Mouse (Mus musculus) MEL (cell line): ENCODE data around the gene Serpinb6a. TPM values are rescaled to one million over a fixed set of nuclear protein-coding genes. Genes with fewer than 3 reads are reported as not detected.

ENCODE experiments used
- DNase-seq: peaks from one replicate; pipeline ENCODE4 v3.0.0; 2011; ENCODE audit warnings: low read depth, low spot score
- H3K27ac ChIP-seq: 2 replicates; pipeline ENCODE4 v1.5.1; 2012; ENCODE audit warnings: low read depth, mild to moderate bottlenecking, control low read depth, low read length, moderate library complexity; ENCODE audit not compliant: control insufficient read depth
- H3K27me3 ChIP-seq, 2 experiments: fragments of 150-350 bp in 1 of 2; sonication (generic) in 1 of 2; 2 replicates each; pipeline ENCODE4 v1.6.1; 2012; ENCODE audit warnings: low read length in 2 of 2, mild to moderate bottlenecking in 2 of 2, improper control_type of control experiment in 1 of 2, moderate library complexity in 1 of 2; ENCODE audit not compliant: insufficient read depth in 2 of 2, control insufficient read depth in 1 of 2
- H3K36me3 ChIP-seq, 2 experiments: 2 replicates each; pipeline ENCODE4 v1.6.1; 2012 to 2014; ENCODE audit warnings: low read length in 2 of 2, improper control_type of control experiment in 1 of 2, inconsistent platforms in 1 of 2, mild to moderate bottlenecking in 1 of 2; ENCODE audit not compliant: insufficient read depth in 2 of 2, control insufficient read depth in 1 of 2
- H3K4me1 ChIP-seq, 2 experiments: fragments of 150-350 bp in 1 of 2; sonication (generic) in 1 of 2; 2 replicates each; pipeline ENCODE4 v1.6.1; 2012; ENCODE audit warnings: low read length in 2 of 2, improper control_type of control experiment in 1 of 2, mild to moderate bottlenecking in 1 of 2; ENCODE audit not compliant: insufficient read depth in 2 of 2, control insufficient read depth in 1 of 2
- H3K4me3 ChIP-seq, 2 experiments: fragments of 150-350 bp in 1 of 2; sonication (generic) in 1 of 2; 2 replicates each; pipeline ENCODE4 v1.5.1; 2012; ENCODE audit warnings: low read depth in 2 of 2, low read length in 2 of 2, mild to moderate bottlenecking in 2 of 2, moderate library complexity in 2 of 2, control low read depth in 1 of 2, improper control_type of control experiment in 1 of 2; ENCODE audit not compliant: control insufficient read depth in 1 of 2, insufficient read depth in 1 of 2
- H3K79me2 ChIP-seq: 2 replicates; pipeline ENCODE4 v1.6.1; 2012; ENCODE audit warnings: mild to moderate bottlenecking, low read length, moderate library complexity; ENCODE audit not compliant: control insufficient read depth, poor library complexity, insufficient read depth
- H3K9ac ChIP-seq: 2 replicates; pipeline ENCODE4 v1.6.1; 2012; ENCODE audit warnings: low read depth, mild to moderate bottlenecking, control low read depth, low read length, moderate library complexity; ENCODE audit not compliant: control insufficient read depth, poor library complexity, severe bottlenecking
- H3K9me3 ChIP-seq: fragments of 150-350 bp; sonication (generic); replicated peaks from 2 replicates; pipeline ENCODE4 v1.6.1; 2012; ENCODE audit warnings: mild to moderate bottlenecking, low read length, improper control_type of control experiment, moderate library complexity; ENCODE audit not compliant: insufficient read depth
- BHLHE40 ChIP-seq: IDR thresholded peaks from 2 replicates; pipeline ENCODE4 v1.6.1; 2012; ENCODE audit warnings: low read depth, mild to moderate bottlenecking, inconsistent platforms, low read length, improper control_type of control experiment, borderline replicate concordance
- CHD2 ChIP-seq: IDR thresholded peaks from 2 replicates; pipeline ENCODE4 v1.6.1; 2011; ENCODE audit warnings: low read length, improper control_type of control experiment
- CTCF ChIP-seq, 3 experiments: IDR thresholded peaks in 2 of 3; conservative IDR thresholded peaks in 1 of 3; 2 replicates each; pipeline ENCODE4 v1.5.1; 2011 to 2012; ENCODE audit warnings: low read length in 3 of 3, low read depth in 2 of 3, mild to moderate bottlenecking in 2 of 3, improper control_type of control experiment in 1 of 3, inconsistent platforms in 1 of 3, mixed read lengths in 1 of 3, moderate library complexity in 1 of 3; ENCODE audit not compliant: control insufficient read depth in 1 of 3, insufficient read depth in 1 of 3, poor library complexity in 1 of 3, severe bottlenecking in 1 of 3
- E2F4 ChIP-seq: IDR thresholded peaks from 2 replicates; pipeline ENCODE4 v1.6.1; 2011; ENCODE audit warnings: low read depth, low read length, improper control_type of control experiment, borderline replicate concordance
- ELF1 ChIP-seq: IDR thresholded peaks from 2 replicates; pipeline ENCODE4 v1.6.1; 2014; ENCODE audit warnings: low read depth, mild to moderate bottlenecking, inconsistent platforms, low read length, improper control_type of control experiment, moderate library complexity
- KAT2A ChIP-seq: conservative IDR thresholded peaks from 2 replicates; pipeline ENCODE4 v1.6.1; 2012; ENCODE audit warnings: low read depth, low read length, improper control_type of control experiment, inconsistent platforms
- MAX ChIP-seq: IDR thresholded peaks from 2 replicates; pipeline ENCODE4 v1.6.1; 2011; ENCODE audit warnings: low read length, improper control_type of control experiment
- MEF2A ChIP-seq: IDR thresholded peaks from 2 replicates; pipeline ENCODE4 v1.6.1; 2014; ENCODE audit warnings: low read depth, mild to moderate bottlenecking, inconsistent platforms, low read length, improper control_type of control experiment; ENCODE audit not compliant: poor library complexity, insufficient replicate concordance, severe bottlenecking; ENCODE audit errors: extremely low read depth
- MXI1 ChIP-seq: IDR thresholded peaks from 2 replicates; pipeline ENCODE4 v1.6.1; 2011; ENCODE audit warnings: mild to moderate bottlenecking, low read depth, low read length, improper control_type of control experiment
- MYB ChIP-seq: IDR thresholded peaks from 2 replicates; pipeline ENCODE4 v1.6.1; 2011; ENCODE audit warnings: mild to moderate bottlenecking, low read depth, low read length, improper control_type of control experiment
- NELFE ChIP-seq: IDR thresholded peaks from 2 replicates; pipeline ENCODE4 v1.6.1; 2011; ENCODE audit warnings: low read depth, low read length, improper control_type of control experiment
- NRF1 ChIP-seq: IDR thresholded peaks from 2 replicates; pipeline ENCODE4 v1.6.1; 2014; ENCODE audit warnings: low read depth, mild to moderate bottlenecking, inconsistent platforms, low read length, improper control_type of control experiment, moderate library complexity; ENCODE audit not compliant: poor library complexity, insufficient read depth, severe bottlenecking
- POLR2A ChIP-seq, 2 experiments: IDR thresholded peaks; 2 replicates each; pipeline ENCODE4 v1.6.1; 2011 to 2012; ENCODE audit warnings: low read length in 2 of 2, mild to moderate bottlenecking in 2 of 2, control low read depth in 1 of 2, improper control_type of control experiment in 1 of 2, low read depth in 1 of 2, moderate library complexity in 1 of 2; ENCODE audit not compliant: control insufficient read depth in 1 of 2, insufficient read depth in 1 of 2, poor library complexity in 1 of 2
- POLR2AphosphoS5 ChIP-seq: IDR thresholded peaks from 2 replicates; pipeline ENCODE4 v1.6.1; 2012; ENCODE audit warnings: low read depth, borderline replicate concordance, mild to moderate bottlenecking, inconsistent platforms, low read length, moderate library complexity, mixed read lengths
- RAD21 ChIP-seq: IDR thresholded peaks from 2 replicates; pipeline ENCODE4 v1.6.1; 2011; ENCODE audit warnings: mild to moderate bottlenecking, low read depth, low read length, improper control_type of control experiment
- SIN3A ChIP-seq: IDR thresholded peaks from 2 replicates; pipeline ENCODE4 v1.6.1; 2012; ENCODE audit warnings: low read length, improper control_type of control experiment, inconsistent platforms
- SMC3 ChIP-seq: IDR thresholded peaks from 2 replicates; pipeline ENCODE4 v1.6.1; 2011; ENCODE audit warnings: low read depth, low read length, improper control_type of control experiment
- TAL1 ChIP-seq: IDR thresholded peaks from 2 replicates; pipeline ENCODE4 v1.6.1; 2012; ENCODE audit warnings: mild to moderate bottlenecking, inconsistent platforms, low read length, moderate library complexity, mixed read lengths
- TBP ChIP-seq: IDR thresholded peaks from 2 replicates; pipeline ENCODE4 v1.8.0; 2011; ENCODE audit warnings: low read depth, low read length, improper control_type of control experiment
- USF1 ChIP-seq: IDR thresholded peaks from 2 replicates; pipeline ENCODE4 v1.6.1; 2014; ENCODE audit warnings: low read depth, mild to moderate bottlenecking, inconsistent platforms, low read length, improper control_type of control experiment, moderate library complexity
- ZC3H11A ChIP-seq: IDR thresholded peaks from 2 replicates; pipeline ENCODE4 v1.6.1; 2012; ENCODE audit warnings: low read depth, mild to moderate bottlenecking, inconsistent platforms, low read length, improper control_type of control experiment
- polyA plus RNA-seq, 2 experiments: library from polyadenylated mRNA; stranded (reverse) in 1 of 2; unstranded in 1 of 2; fragments of >175 nt in 1 of 2; fragments of >200 nt in 1 of 2; gene quantifications; 2 replicates each; pipeline versions ENCODE4 v1.2.1 to v1.2.4; 2012; ENCODE audit warnings: low replicate concordance in 2 of 2, low read depth in 1 of 2; ENCODE audit not compliant: insufficient read length in 2 of 2, insufficient read depth in 1 of 2, missing spikeins in 1 of 2
- total RNA-seq: library from RNA; depleted of rRNA; stranded (reverse); fragments of 300-350 nt; gene quantifications from 2 replicates; pipeline ENCODE4 v1.2.3, GENCODE M21; 2012; rRNA removed

Serpinb6a gene
- total and polyA plus RNA-seq, 3 experiments: 61.6 to 65.1 TPM; not detected in 1

- H3K27ac ChIP-seq: no peak overlapping the region
- DNase-seq: no peak
- H3K79me2 ChIP-seq: no peaks in the 10 kb centered on the region
- no peaks in the 10 kb centered on the region for H3K4me1 ChIP-seq
- H3K36me3 ChIP-seq: no peaks in the 10 kb centered on the region
- H3K9ac ChIP-seq: no peak overlapping the region
- H3K4me3 ChIP-seq: no peak overlapping the region
- no peaks in the 10 kb centered on the region for H3K9me3 ChIP-seq
- TF ChIP-seq MEF2A (no peak), SIN3A (no peak), NELFE (no peak), NRF1 (no peak), TAL1 (no peak), POLR2AphosphoS5 (no peak), SMC3 (no peak), E2F4 (no peak), USF1 (no peak), POLR2A (IDR thresholded peaks at IDR 0.05; ENCODE audit: control insufficient read depth in 1 of 2, insufficient read depth in 1 of 2, low read depth in 1 of 2, low read length in 2 of 2, poor library complexity in 1 of 2) (no peak), MXI1 (no peak), CHD2 (no peak), MAX (no peak)
- H3K27me3 ChIP-seq: peaks cover 3% of the 10 kb centered on the region in 2 experiments; a peak in 3 of 4 replicates
Measured at GRCm38 (mm10) chr13:33903290-33903689, 99.3 kb downstream of the Serpinb6a start.

- Histone ChIP-seq H3K27ac (no peak overlapping the region), H3K27me3 (peaks cover 3 to 5% of the 10 kb centered on the region in 2 experiments; a peak in 3 of 4 replicates), H3K4me1 (no peaks in the 10 kb centered on the region), H3K36me3 (no peaks in the 10 kb centered on the region), H3K79me2 (no peaks in the 10 kb centered on the region), H3K9ac (no peak overlapping the region), H3K4me3 (no peak overlapping the region), H3K9me3 (no peaks in the 10 kb centered on the region)
- DNase-seq: peak; percentile 58
- TF ChIP-seq MYB: no peak
- no peak for TF ChIP-seq BHLHE40
- no peak for TF ChIP-seq CHD2
- TF ChIP-seq TBP: no peak
- TF ChIP-seq RAD21: peak; percentile 77
- TF ChIP-seq CTCF (IDR thresholded peaks at IDR 0.05 in 2 of 3, conservative IDR thresholded peaks at IDR 0.05 in 1 of 3; ENCODE audit: control insufficient read depth in 1 of 3, insufficient read depth in 1 of 3, low read depth in 2 of 3, low read length in 3 of 3, poor library complexity in 1 of 3, severe bottlenecking in 1 of 3): peak; percentile 63 to 78 (median 76)
- no peak for TF ChIP-seq ELF1
- no peak for TF ChIP-seq TAL1
- peak; percentile 27; the same call in 1 of the 2 replicates for TF ChIP-seq ZC3H11A
- TF ChIP-seq KAT2A: no peak
- TF ChIP-seq SMC3: peak; percentile 66
Measured at GRCm38 (mm10) chr13:33894207-33894606, 108.4 kb downstream of the Serpinb6a start.

Other genes starting within 250 kb of the Serpinb6a start
- gene Serpinb6e, start 159.4 kb downstream of the Serpinb6a start, total RNA-seq: not detected in 2 replicates
- gene Serpinb6e, start 159.4 kb downstream of the Serpinb6a start, polyA plus RNA-seq: not detected
- gene Serpinb6c, start 97.1 kb downstream of the Serpinb6a start, total RNA-seq: not detected in 2 replicates
- not detected for gene Serpinb6c, start 97.1 kb downstream of the Serpinb6a start, polyA plus RNA-seq
- gene Nqo2, start 38.1 kb downstream of the Serpinb6a start, total RNA-seq: 3.0 and 3.7 TPM in 2 replicates
- 1 to 10 TPM in 1 of 2 experiments, not detected in 1; 7.6 TPM for gene Nqo2, start 38.1 kb downstream of the Serpinb6a start, polyA plus RNA-seq
- 11.4 TPM in 2 replicates for gene Ripk1, start 431 bp downstream of the Serpinb6a start, total RNA-seq
- 10 to 100 TPM in 1 of 2 experiments, not detected in 1; 11.8 TPM for gene Ripk1, start 431 bp downstream of the Serpinb6a start, polyA plus RNA-seq
- 7.5 and 7.7 TPM in 2 replicates for gene Bphl, start 34.8 kb upstream of the Serpinb6a start, total RNA-seq
- 1 to 10 TPM in 1 of 2 experiments, not detected in 1; 6.5 TPM for gene Bphl, start 34.8 kb upstream of the Serpinb6a start, polyA plus RNA-seq
- gene Tubb2a, start 75.2 kb upstream of the Serpinb6a start, total RNA-seq: 38.8 and 68.8 TPM in 2 replicates
- gene Tubb2a, start 75.2 kb upstream of the Serpinb6a start, polyA plus RNA-seq: 10 to 100 TPM in 1 of 2 experiments, not detected in 1; 55.9 TPM
- gene Tubb2b, start 127.7 kb upstream of the Serpinb6a start, total RNA-seq: 1.4 and 2.7 TPM in 2 replicates
- gene Tubb2b, start 127.7 kb upstream of the Serpinb6a start, polyA plus RNA-seq: 10 to 100 TPM in 1 of 2 experiments, not detected in 1; 10.6 TPM
- gene Psmg4, start 160.2 kb upstream of the Serpinb6a start, total RNA-seq: 146 and 161 TPM in 2 replicates
- 100 to 1,000 TPM in 1 of 2 experiments, not detected in 1; 121 TPM for gene Psmg4, start 160.2 kb upstream of the Serpinb6a start, polyA plus RNA-seq